8 mouse cellular contexts compared by ENCODE assay signal in genomic region chr6:126535208-126535910, GRCm38 (mm10). TPM values are rescaled to one million over a fixed set of nuclear protein-coding genes. Genes with fewer than 3 reads are reported as not detected.
DNase-seq lines count a peak whose midpoint lies in the region; ATAC-seq and TF ChIP-seq lines count a peak whose summit lies in the region.

TSS of gene Kcna5 (minus strand) at chr6:126535412.

- peak within 1 kb of the TSS; percentile 43 for H3K4me2 ChIP-seq in forebrain, embryonic 14.5 days (ENCODE audit: low read length)
- H3K4me2 ChIP-seq in liver, postnatal 0 days (ENCODE audit: low read depth, low read length), result peak within 1 kb of the TSS; percentile 26

- H3K4me3 ChIP-seq in forebrain, embryonic 14.5 days (ENCODE audit: low read depth, low read length), result 0 out of 2 replicates have a peak within 1 kb of the TSS, but pooled peaks have one; percentile 8
- H3K4me3 ChIP-seq in liver, postnatal 0 days (ENCODE audit: low read depth, low read length), result no peak within 1 kb of the TSS

- H3K9ac ChIP-seq in forebrain, embryonic 14.5 days (ENCODE audit: low read length), result 0 out of 2 replicates have a peak within 1 kb of the TSS, but pooled peaks have one; percentile 29
- no peak within 1 kb of the TSS for H3K9ac ChIP-seq in liver, postnatal 0 days (replicated peaks)

- ATAC-seq in forebrain, embryonic 14.5 days, result peak; percentile 72
- 0 out of 2 replicates have a peak, but pooled peaks have one; percentile 23 for ATAC-seq in liver, postnatal 0 days
- ATAC-seq in megakaryocyte progenitor cell, adult 5-6 weeks (replicated peaks; ENCODE audit: poor library complexity), result no peak

- no peak for TF ChIP-seq EP300 in liver, postnatal 0 days (IDR thresholded peaks at IDR 0.05; ENCODE audit: low read depth)

- H3K27ac ChIP-seq in forebrain, embryonic 14.5 days (ENCODE audit: low read depth, low read length), result 0 out of 2 replicates have a peak within 1 kb of the TSS, but pooled peaks have one; percentile 24
- H3K27ac ChIP-seq in liver, postnatal 0 days (ENCODE audit: low read depth), result no peak within 1 kb of the TSS

- no peaks in the 10 kb centered on the region for H3K36me3 ChIP-seq in forebrain, embryonic 14.5 days (ENCODE audit: control insufficient read depth, insufficient read depth, low read length)
- no peaks in the 10 kb centered on the region for H3K36me3 ChIP-seq in liver, postnatal 0 days (replicated peaks; ENCODE audit: insufficient read depth, low read length)

- H3K9me3 ChIP-seq in forebrain, embryonic 14.5 days (replicated peaks; ENCODE audit: control insufficient read depth, low read length), result no peaks in the 10 kb centered on the region
- no peaks in the 10 kb centered on the region for H3K9me3 ChIP-seq in liver, postnatal 0 days (ENCODE audit: low read length)

- WGBS in forebrain, embryonic 14.5 days, result 3% methylated on average over 15 of the region's 15 CpGs
- WGBS in liver, postnatal 0 days (ENCODE audit: insufficient replicate concordance), result 3% methylated on average over 15 of the region's 15 CpGs

- intact Hi-C loops in heart, postnatal 36 days (cut with DNase I), result loop anchor here (2.0 to 10.0 kb wide), 3 partner anchors 17 to 371 kb away; partner anchors contain the start of gene Ntf3

- DNase-seq in right cerebral cortex, postnatal 14 days, result peak; percentile 11
- DNase-seq in right cerebral cortex, postnatal 25 days, result no peak
- DNase-seq in forebrain, embryonic 14.5 days (ENCODE audit: low spot score), result peak; percentile 26
- peak; percentile 62 to 70 for DNase-seq in heart, postnatal 36 days
- peak; percentile 19 for DNase-seq in liver, postnatal 0 days
- DNase-seq in testis, postnatal 14 days (ENCODE audit: low spot score), result peak; percentile 46
- no peak for DNase-seq in layer of hippocampus, adult 8-10 months (ENCODE audit: low spot score in 2 of 2)

- TF ChIP-seq CTCF in liver, postnatal 0 days (IDR thresholded peaks at IDR 0.05; ENCODE audit: low read depth), result no peak

- no peaks in the 10 kb centered on the region for H3K4me1 ChIP-seq in forebrain, embryonic 14.5 days (ENCODE audit: control insufficient read depth, insufficient read depth, low read length)
- H3K4me1 ChIP-seq in liver, postnatal 0 days (ENCODE audit: insufficient read depth), result no peaks in the 10 kb centered on the region

- peaks cover 16% of the 10 kb centered on the region for H3K27me3 ChIP-seq in forebrain, embryonic 14.5 days (replicated peaks; ENCODE audit: control insufficient read depth, insufficient read depth, low read length)
- peaks cover 14% of the 10 kb centered on the region for H3K27me3 ChIP-seq in liver, postnatal 0 days (ENCODE audit: insufficient read depth, low read length)

RNA-seq across cellular contexts. Expression of gene Kcna5, which starts in this region (rescaled TPM):
- polyA plus RNA-seq in forebrain, embryonic 14.5 days (2014; fragmentation: Nextera tagmentation; extraction: Ambion mirVana), result 1.4 and 1.6 TPM in 2 replicates
- total RNA-seq in heart, postnatal 36 days (2021), result 10 to 100 TPM; 13.9 to 14.3 TPM
- polyA plus RNA-seq in liver, postnatal 0 days (2015; fragmentation: Nextera tagmentation; extraction: Ambion mirVana), result 0.05 and 0.09 TPM in 2 replicates
- 1 to 10 TPM; 1.1 to 2.8 (median 1.7) TPM for total RNA-seq in layer of hippocampus, adult 8-10 months (2022)
- total RNA-seq in megakaryocyte progenitor cell, adult 5-6 weeks (2015), result not detected in 2 replicates
- total RNA-seq in megakaryocyte progenitor cell, adult 5-6 weeks (2017), result not detected in 2 replicates

Comparison
In these comparisons a context has a peak if more than half of its experiments do, and no peak if none do; other contexts are left out.
1. DNase-seq: peak in right cerebral cortex, postnatal 14 days (single experiment), forebrain, embryonic 14.5 days (single experiment), heart, postnatal 36 days (2 of 2) and testis, postnatal 14 days (single experiment); none in right cerebral cortex, postnatal 25 days (single experiment) and layer of hippocampus, adult 8-10 months (0 of 2).
2. Peak in DNase-seq, ATAC-seq and H3K4me2 ChIP-seq in liver, postnatal 0 days; RNA of the gene not detected or under 1 TPM.